Mouse (Mus musculus): ENCODE data around the gene Acsl1. TPM values are rescaled to one million over a fixed set of nuclear protein-coding genes. Genes with fewer than 3 reads are reported as not detected.

Gene Acsl1
- polyA plus RNA-seq, 1 experiment from 2014 or later = 7.0 TPM

DNA sequence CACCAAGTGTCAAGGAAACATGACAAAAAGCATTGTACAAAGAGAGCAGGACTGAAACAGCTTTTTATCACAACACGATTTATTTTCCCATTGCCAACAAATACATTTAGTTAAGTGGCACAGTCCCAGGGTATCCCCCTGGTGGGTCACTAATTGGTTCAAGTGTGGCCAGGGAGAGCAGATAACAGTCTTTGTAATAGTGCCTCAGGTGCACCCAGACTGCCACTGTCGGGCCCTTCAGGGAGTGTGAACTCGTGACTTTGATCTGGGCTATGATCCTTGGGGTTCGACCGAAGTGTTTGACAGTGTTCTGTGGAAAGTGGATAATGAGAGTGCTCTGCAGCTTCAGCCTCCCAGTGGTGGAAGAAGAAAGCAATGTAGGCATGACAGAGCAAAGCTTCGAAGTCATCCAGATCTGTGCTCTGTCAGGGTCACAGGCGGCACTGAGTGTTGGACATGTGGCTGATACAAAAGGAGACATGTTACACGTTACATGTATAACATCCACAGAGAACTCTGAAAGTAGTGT is 21.1 kb upstream of the Acsl1 start:
- Histone ChIP-seq H3K27me3 (ENCODE audit: low read depth, poor library complexity, severe bottlenecking) (no peaks in the 10 kb centered on the region), H3K4me1 (peaks cover 7% of the 10 kb centered on the region), H3K27ac (no peak overlapping the region), H3K9me3 (replicated peaks) (0 out of 2 replicates have a peak, but pooled peaks cover 2% of the 10 kb centered on the region), H3K4me3 (no peak overlapping the region), H3K36me3 (no peaks in the 10 kb centered on the region)
- DNase-seq (ENCODE audit: low spot score) = no peak
- 64% methylated on average over 8 of the region's 8 CpGs for WGBS

DNA sequence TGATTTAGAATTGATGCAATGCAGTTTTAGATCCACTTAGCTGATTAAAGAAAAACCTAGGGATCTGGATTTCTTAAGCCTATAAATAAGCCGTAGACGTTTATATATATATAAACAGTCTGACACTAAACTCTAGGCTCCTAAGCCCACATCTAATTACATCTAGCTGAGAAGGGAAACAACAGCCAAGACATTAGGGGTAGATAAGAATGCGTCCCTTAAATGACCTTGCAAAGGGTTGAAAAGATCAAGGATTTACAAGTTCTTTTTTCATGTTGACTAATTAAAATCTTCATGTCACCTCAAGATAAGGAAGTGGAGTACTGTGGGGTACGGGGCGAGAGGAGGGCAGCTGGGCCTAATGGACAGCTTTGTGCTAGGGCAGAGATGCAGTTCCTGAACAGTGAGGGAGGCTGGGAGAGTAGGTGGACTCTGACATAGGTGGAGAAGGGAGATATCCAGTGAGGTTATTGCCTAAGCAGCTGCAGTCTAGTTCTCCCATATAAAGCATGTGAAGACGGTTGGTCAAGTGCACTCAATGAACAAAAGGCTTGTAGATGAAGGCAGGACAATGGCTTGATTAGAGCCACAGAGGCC is 12.5 kb upstream of the Acsl1 start:
- Histone ChIP-seq H3K4me1 (no peaks in the 10 kb centered on the region), H3K4me3 (no peak overlapping the region), H3K36me3 (no peaks in the 10 kb centered on the region), H3K9me3 (replicated peaks) (0 out of 2 replicates have a peak, but pooled peaks cover 2% of the 10 kb centered on the region), H3K27ac (no peak overlapping the region), H3K27me3 (ENCODE audit: low read depth, poor library complexity, severe bottlenecking) (no peaks in the 10 kb centered on the region)
- DNase-seq (ENCODE audit: low spot score) = no peak
- 56% methylated on average over 6 of the region's 6 CpGs for WGBS

GRCm38 (mm10) chr8:46468400-46468799 is 2.4 kb upstream of the Acsl1 start:
- H3K27me3 ChIP-seq (ENCODE audit: low read depth, poor library complexity, severe bottlenecking) = peaks cover 10% of the 10 kb centered on the region
- no peak overlapping the region for H3K4me3 ChIP-seq
- peaks cover 10% of the 10 kb centered on the region for H3K4me1 ChIP-seq
- no peaks in the 10 kb centered on the region for H3K36me3 ChIP-seq
- no peak for DNase-seq (ENCODE audit: low spot score)
- 78% methylated on average over 2 of the region's 2 CpGs for WGBS
- H3K27ac ChIP-seq = no peak overlapping the region
- no peaks in the 10 kb centered on the region for H3K9me3 ChIP-seq (replicated peaks)

DNA sequence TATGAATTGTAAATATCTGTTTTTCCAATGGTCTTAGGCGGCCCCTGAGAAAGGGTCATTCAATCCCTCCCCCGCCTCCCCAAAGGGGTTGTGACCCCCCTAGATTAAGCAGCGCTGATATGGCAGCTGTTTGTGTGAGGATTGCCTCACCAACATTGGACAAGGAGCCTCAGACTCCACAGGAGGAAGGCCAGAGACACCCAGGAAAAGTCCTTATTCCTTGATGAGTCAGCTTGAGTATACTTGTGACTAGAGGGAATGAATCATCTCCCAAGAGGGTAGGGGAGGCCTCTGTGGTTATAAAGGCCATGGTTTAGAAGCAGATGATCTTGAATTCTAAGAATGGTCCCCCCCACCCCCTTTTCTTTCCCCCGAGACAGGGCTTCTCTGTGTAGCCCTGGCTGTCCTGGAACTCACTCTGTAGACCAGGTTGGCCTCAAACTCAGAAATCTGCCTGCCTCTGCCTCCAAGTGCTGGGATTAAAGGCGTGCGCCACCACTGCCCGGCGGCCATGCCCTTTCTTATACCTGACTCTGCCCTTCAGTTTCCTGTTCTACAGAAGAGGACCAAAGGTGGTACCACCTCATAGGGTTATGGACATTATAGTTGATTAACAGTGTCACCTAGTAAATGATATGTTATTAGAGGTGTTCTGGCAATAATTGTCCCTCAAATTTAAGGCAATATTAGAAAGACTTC is 1.6 kb upstream of the Acsl1 start:
- peaks cover 11% of the 10 kb centered on the region for H3K27me3 ChIP-seq (ENCODE audit: low read depth, poor library complexity, severe bottlenecking)
- WGBS = 93% methylated on average over 8 of the region's 8 CpGs
- H3K4me3 ChIP-seq = no peak overlapping the region
- no peak for DNase-seq (ENCODE audit: low spot score)
- H3K9me3 ChIP-seq (replicated peaks) = no peaks in the 10 kb centered on the region
- peaks cover 10% of the 10 kb centered on the region for H3K4me1 ChIP-seq
- H3K36me3 ChIP-seq = no peaks in the 10 kb centered on the region
- H3K27ac ChIP-seq = no peak overlapping the region

DNA sequence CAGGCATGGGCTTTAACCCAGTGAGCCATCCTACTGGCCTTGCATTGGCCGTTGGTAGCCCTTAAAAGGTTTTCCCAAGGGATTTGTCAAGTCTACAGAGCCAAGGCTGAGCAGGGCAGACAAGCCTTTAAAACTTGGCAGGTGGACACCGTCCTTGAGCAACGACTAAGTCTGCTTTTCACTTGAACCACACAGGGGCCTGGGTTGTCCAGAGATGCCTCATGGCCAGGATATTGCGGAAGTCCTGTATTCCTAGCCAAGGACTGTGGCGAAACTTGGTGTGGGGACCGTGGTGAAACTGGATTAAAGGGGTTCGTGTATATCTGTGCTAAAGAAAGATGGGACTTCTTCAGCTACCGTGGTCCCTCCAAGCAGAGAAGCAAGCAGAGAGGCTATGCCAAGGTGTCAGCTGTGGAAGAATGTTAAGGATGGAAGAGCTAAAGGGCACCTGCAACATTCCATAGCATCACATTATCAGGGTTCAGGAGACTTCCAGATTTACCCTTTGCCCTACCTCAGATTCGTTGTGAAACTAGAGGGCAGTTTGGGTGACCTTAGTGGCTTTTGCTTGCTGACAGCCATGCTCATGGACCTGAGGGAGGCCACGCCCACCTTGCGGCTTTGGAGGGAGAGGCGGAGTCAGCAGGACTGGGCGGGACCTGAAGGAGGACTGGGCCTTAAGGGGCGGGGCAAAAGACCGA is 596 bp upstream of the Acsl1 start:
- H3K4me1 ChIP-seq = peaks cover 10% of the 10 kb centered on the region
- no peaks in the 10 kb centered on the region for H3K9me3 ChIP-seq (replicated peaks)
- no peak for DNase-seq (ENCODE audit: low spot score)
- H3K27ac ChIP-seq = peak overlapping the region; percentile 83; the same call in 1 of the 2 replicates
- H3K27me3 ChIP-seq (ENCODE audit: low read depth, poor library complexity, severe bottlenecking) = peaks cover 11% of the 10 kb centered on the region
- 43% methylated on average over 15 of the region's 15 CpGs for WGBS
- peak overlapping the region; percentile 91 for H3K4me3 ChIP-seq
- H3K36me3 ChIP-seq = no peaks in the 10 kb centered on the region

DNA sequence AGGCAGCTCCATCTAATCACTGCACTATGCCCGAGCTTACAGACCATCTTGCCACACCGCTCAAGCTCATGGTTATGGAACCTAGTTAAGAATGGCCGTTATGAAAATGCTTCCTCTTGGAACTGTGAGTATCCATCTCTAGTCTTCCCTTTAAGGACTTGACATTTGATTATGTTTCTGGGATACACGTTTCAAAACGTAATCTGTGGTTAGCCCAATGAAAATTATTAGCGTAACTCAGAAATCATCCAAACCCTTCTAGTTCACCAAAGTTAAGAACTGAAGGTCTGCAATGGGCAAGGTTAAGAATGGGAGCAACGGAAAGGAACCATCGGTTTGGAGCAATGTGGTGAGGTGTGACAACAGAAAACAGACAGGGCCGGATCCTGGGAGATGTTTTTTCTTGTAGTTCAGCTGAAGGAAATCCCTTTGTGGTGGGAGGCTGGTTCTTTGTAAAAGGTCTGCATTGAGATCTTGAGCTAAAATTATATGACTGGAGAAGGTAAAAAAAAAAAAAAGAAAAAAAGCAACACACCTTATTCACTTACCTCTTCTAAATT is 1.2 kb downstream of the Acsl1 start:
- H3K27me3 ChIP-seq (ENCODE audit: low read depth, poor library complexity, severe bottlenecking) = peaks cover 11% of the 10 kb centered on the region
- H3K9me3 ChIP-seq (replicated peaks) = no peaks in the 10 kb centered on the region
- DNase-seq (ENCODE audit: low spot score) = no peak
- 49% methylated on average over 9 of the region's 9 CpGs for WGBS
- H3K36me3 ChIP-seq = no peaks in the 10 kb centered on the region
- no peak overlapping the region for H3K27ac ChIP-seq
- peak overlapping the region; percentile 91 for H3K4me3 ChIP-seq
- peaks cover 10% of the 10 kb centered on the region for H3K4me1 ChIP-seq

DNA sequence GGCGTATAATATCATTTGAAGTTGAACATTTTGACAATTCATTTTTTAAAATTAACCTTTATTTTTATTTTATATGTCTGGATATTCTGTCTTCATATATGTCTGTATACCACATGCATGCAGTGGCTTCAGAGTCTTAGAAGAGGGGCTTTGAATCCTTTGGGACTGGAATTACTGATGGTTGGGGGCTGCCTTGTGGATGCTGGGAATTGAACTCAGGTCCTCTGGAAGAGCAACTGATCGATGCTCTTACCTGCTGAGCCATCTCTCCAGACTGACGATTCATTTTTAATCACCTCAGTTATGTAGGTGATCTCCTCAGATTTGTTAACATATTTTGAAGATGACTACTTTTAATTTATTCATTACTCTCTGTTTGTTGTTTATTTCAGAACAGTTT is 3.3 kb downstream of the Acsl1 start:
- no peak for DNase-seq (ENCODE audit: low spot score)
- 91% methylated on average over 3 of the region's 3 CpGs for WGBS
- H3K4me1 ChIP-seq = peaks cover 10% of the 10 kb centered on the region
- no peak overlapping the region for H3K4me3 ChIP-seq
- H3K27ac ChIP-seq = no peak overlapping the region
- no peaks in the 10 kb centered on the region for H3K9me3 ChIP-seq (replicated peaks)
- H3K36me3 ChIP-seq = no peaks in the 10 kb centered on the region
- H3K27me3 ChIP-seq (ENCODE audit: low read depth, poor library complexity, severe bottlenecking) = peaks cover 11% of the 10 kb centered on the region

DNA sequence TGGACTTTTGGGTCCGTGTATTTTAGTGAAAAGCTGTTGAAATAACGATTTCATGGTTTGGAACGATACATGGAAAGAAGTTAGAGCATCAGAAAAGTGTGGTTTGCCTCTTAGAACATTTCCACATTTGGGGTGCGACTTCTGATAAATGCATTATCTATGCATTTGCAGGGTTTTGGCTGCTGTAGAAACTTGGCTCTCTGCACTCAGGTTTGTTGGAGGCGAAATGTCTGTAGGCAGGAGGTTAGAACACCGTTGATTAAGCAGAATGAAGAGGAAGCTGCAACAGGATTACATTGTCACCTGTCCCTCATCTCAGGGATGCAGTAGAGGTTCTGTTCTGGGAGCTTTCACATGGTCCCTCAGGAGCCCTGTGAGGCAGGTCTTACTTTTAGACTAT is 3.8 kb downstream of the Acsl1 start:
- Histone ChIP-seq H3K9me3 (replicated peaks) (no peaks in the 10 kb centered on the region), H3K27me3 (ENCODE audit: low read depth, poor library complexity, severe bottlenecking) (peaks cover 11% of the 10 kb centered on the region), H3K27ac (no peak overlapping the region), H3K4me1 (peaks cover 10% of the 10 kb centered on the region), H3K4me3 (no peak overlapping the region), H3K36me3 (no peaks in the 10 kb centered on the region)
- no peak for DNase-seq (ENCODE audit: low spot score)
- 91% methylated on average over 6 of the region's 6 CpGs for WGBS

GRCm38 (mm10) chr8:46475404-46475803 is 4.6 kb downstream of the Acsl1 start:
- no peak for DNase-seq (ENCODE audit: low spot score)

DNA sequence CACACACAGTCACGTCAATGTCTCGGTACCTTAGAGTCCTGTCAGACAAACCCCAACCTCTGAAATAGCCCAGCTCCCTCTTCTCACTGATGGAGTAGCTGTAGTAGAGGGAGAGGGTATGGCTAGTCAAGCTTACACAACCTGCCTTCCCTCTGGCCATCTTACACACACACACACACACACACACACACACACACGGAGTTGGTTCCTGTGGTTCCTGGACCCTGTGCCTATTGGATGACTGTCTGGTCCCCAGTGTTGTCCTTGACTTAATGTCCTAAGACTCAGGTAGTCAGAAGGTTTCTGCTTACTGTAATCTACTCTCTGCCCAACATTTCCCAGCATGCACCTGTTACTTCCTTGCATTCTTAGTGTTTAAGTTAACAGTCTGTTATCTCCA is 5.1 kb downstream of the Acsl1 start:
- Histone ChIP-seq H3K36me3 (no peaks in the 10 kb centered on the region), H3K4me1 (peaks cover 15% of the 10 kb centered on the region), H3K9me3 (replicated peaks) (no peaks in the 10 kb centered on the region), H3K4me3 (no peak overlapping the region), H3K27me3 (ENCODE audit: low read depth, poor library complexity, severe bottlenecking) (peaks cover 11% of the 10 kb centered on the region), H3K27ac (no peak overlapping the region)
- DNase-seq (ENCODE audit: low spot score) = no peak
- 92% methylated on average over 3 of the region's 3 CpGs for WGBS

More at GRCm38 (mm10) chr8:46475404-46475803, 4.6 kb downstream of the Acsl1 start:
- Histone ChIP-seq H3K27ac (no peak overlapping the region), H3K4me1 (peaks cover 16% of the 10 kb centered on the region), H3K27me3 (ENCODE audit: low read depth, poor library complexity, severe bottlenecking) (peaks cover 11% of the 10 kb centered on the region), H3K36me3 (no peaks in the 10 kb centered on the region), H3K9me3 (replicated peaks) (no peaks in the 10 kb centered on the region), H3K4me3 (no peak overlapping the region)
- 89% methylated on average over 11 of the region's 11 CpGs for whole genome bisulfite sequencing

GRCm38 (mm10) chr8:46477747-46478458 is 7.1 kb downstream of the Acsl1 start:
- no peak for DNase-seq (ENCODE audit: low spot score)
- H3K4me1 ChIP-seq = peaks cover 8% of the 10 kb centered on the region
- peaks cover 6% of the 10 kb centered on the region for H3K27me3 ChIP-seq (ENCODE audit: low read depth, poor library complexity, severe bottlenecking)
- H3K4me3 ChIP-seq = no peak overlapping the region
- no peaks in the 10 kb centered on the region for H3K9me3 ChIP-seq (replicated peaks)
- 94% methylated on average over 9 of the region's 9 CpGs for WGBS
- no peaks in the 10 kb centered on the region for H3K36me3 ChIP-seq
- no peak overlapping the region for H3K27ac ChIP-seq

GRCm38 (mm10) chr8:46478783-46479182 is 7.9 kb downstream of the Acsl1 start:
- H3K9me3 ChIP-seq (replicated peaks) = no peaks in the 10 kb centered on the region
- no peak overlapping the region for H3K27ac ChIP-seq
- H3K4me1 ChIP-seq = peaks cover 12% of the 10 kb centered on the region
- no peaks in the 10 kb centered on the region for H3K27me3 ChIP-seq (ENCODE audit: low read depth, poor library complexity, severe bottlenecking)
- WGBS = 95% methylated on average over 10 of the region's 10 CpGs
- H3K4me3 ChIP-seq = no peak overlapping the region
- H3K36me3 ChIP-seq = no peaks in the 10 kb centered on the region
- DNase-seq (ENCODE audit: low spot score) = no peak
